Mouse (Mus musculus): ENCODE results near the gene Ccdc28a. TPM values are rescaled to one million over a fixed set of nuclear protein-coding genes. Genes with fewer than 3 reads are reported as not detected.
A peak's percentile ranks its signal among the peaks of the same experiment; 100 is the strongest.

Ccdc28a gene
- polyA plus RNA-seq, 1 experiment, result 3.1 TPM

- Histone ChIP-seq H3K79me2 (ENCODE audit: control insufficient read depth, insufficient read depth) (no peaks in the 10 kb centered on the region), H3K79me3 (ENCODE audit: low read depth) (no peaks in the 10 kb centered on the region), H3K36me3 (ENCODE audit: control insufficient read depth, insufficient read depth) (no peaks in the 10 kb centered on the region), H3K4me3 (ENCODE audit: insufficient read depth, poor library complexity, severe bottlenecking) (no peak overlapping the region), H3K27me3 (ENCODE audit: control insufficient read depth, insufficient read depth, insufficient read length) (no peaks in the 10 kb centered on the region), H3ac (ENCODE audit: control insufficient read depth, insufficient read length, low read depth) (no peak overlapping the region)
- TF ChIP-seq USF1 (IDR thresholded peaks at IDR 0.05; ENCODE audit: low read depth), result no peak
These were observed 20.7 kb downstream of the Ccdc28a start for GRCm38 (mm10) chr10:18214124-18214523.

- Histone ChIP-seq H3K79me2 (ENCODE audit: control insufficient read depth, insufficient read depth) (no peaks in the 10 kb centered on the region), H3K79me3 (ENCODE audit: low read depth) (no peaks in the 10 kb centered on the region), H3K4me3 (ENCODE audit: insufficient read depth, poor library complexity, severe bottlenecking) (no peak overlapping the region), H3K36me3 (ENCODE audit: control insufficient read depth, insufficient read depth) (no peaks in the 10 kb centered on the region), H3K27me3 (ENCODE audit: control insufficient read depth, insufficient read depth, insufficient read length) (no peaks in the 10 kb centered on the region), H3ac (ENCODE audit: control insufficient read depth, insufficient read length, low read depth) (no peak overlapping the region)
- TF ChIP-seq USF1 (IDR thresholded peaks at IDR 0.05; ENCODE audit: low read depth) (no peak), CTCF (IDR thresholded peaks at IDR 0.05; ENCODE audit: control insufficient read depth, insufficient read depth, insufficient read length) (no peak), CEBPB (IDR thresholded peaks at IDR 0.05; ENCODE audit: low read depth) (no peak), FOSL1 (IDR thresholded peaks at IDR 0.05; ENCODE audit: insufficient read depth, low read length, poor library complexity, severe bottlenecking) (no peak), MAX (IDR thresholded peaks at IDR 0.05) (no peak), MYOG (IDR thresholded peaks at IDR 0.05; ENCODE audit: control insufficient read depth, extremely low read depth, insufficient read length) (no peak)
These were observed 21.4 kb downstream of the Ccdc28a start for GRCm38 (mm10) chr10:18213373-18213772.

- H3K79me3 ChIP-seq (ENCODE audit: low read depth), result no peaks in the 10 kb centered on the region
- no peaks in the 10 kb centered on the region for H3K36me3 ChIP-seq (ENCODE audit: control insufficient read depth, insufficient read depth)
- H3K79me2 ChIP-seq (ENCODE audit: control insufficient read depth, insufficient read depth), result no peaks in the 10 kb centered on the region
- H3K4me3 ChIP-seq (ENCODE audit: insufficient read depth, poor library complexity, severe bottlenecking), result no peak within 1 kb of the TSS
- TF ChIP-seq CEBPB (IDR thresholded peaks at IDR 0.05; ENCODE audit: low read depth) (no peak), USF1 (IDR thresholded peaks at IDR 0.05; ENCODE audit: low read depth) (no peak), CTCF (IDR thresholded peaks at IDR 0.05; ENCODE audit: control insufficient read depth, insufficient read depth, insufficient read length) (peak; percentile 58), FOSL1 (IDR thresholded peaks at IDR 0.05; ENCODE audit: insufficient read depth, low read length, poor library complexity, severe bottlenecking) (no peak)
- no peak within 1 kb of the TSS for H3ac ChIP-seq (ENCODE audit: control insufficient read depth, insufficient read length, low read depth)
- no peaks in the 10 kb centered on the region for H3K27me3 ChIP-seq (ENCODE audit: control insufficient read depth, insufficient read depth, insufficient read length)
These were observed 24.1 kb downstream of the Ccdc28a start, which contains the start of gene Ect2l for GRCm38 (mm10) chr10:18210726-18211125. TSS of gene Ect2l (minus strand) at chr10:18210890.

GRCm38 (mm10) chr10:18210119-18210518 is 24.7 kb downstream of the Ccdc28a start:
- TF ChIP-seq MYOD1 (IDR thresholded peaks at IDR 0.05; ENCODE audit: control insufficient read depth, insufficient read length, low read depth) (no peak), CEBPB (IDR thresholded peaks at IDR 0.05; ENCODE audit: low read depth) (no peak), CTCF (IDR thresholded peaks at IDR 0.05; ENCODE audit: control insufficient read depth, insufficient read depth, insufficient read length) (no peak), MYOG (IDR thresholded peaks at IDR 0.05; ENCODE audit: control insufficient read depth, extremely low read depth, insufficient read length) (no peak), FOSL1 (IDR thresholded peaks at IDR 0.05; ENCODE audit: insufficient read depth, low read length, poor library complexity, severe bottlenecking) (no peak), USF1 (IDR thresholded peaks at IDR 0.05; ENCODE audit: low read depth) (no peak), MAX (IDR thresholded peaks at IDR 0.05) (no peak)
- H3K27me3 ChIP-seq (ENCODE audit: control insufficient read depth, insufficient read depth, insufficient read length), result no peaks in the 10 kb centered on the region
- H3K79me3 ChIP-seq (ENCODE audit: low read depth), result no peaks in the 10 kb centered on the region

GRCm38 (mm10) chr10:18204067-18204466 is 30.7 kb downstream of the Ccdc28a start:
- H3K27me3 ChIP-seq (ENCODE audit: control insufficient read depth, insufficient read depth, insufficient read length), result no peaks in the 10 kb centered on the region
- H3K4me3 ChIP-seq (ENCODE audit: insufficient read depth, poor library complexity, severe bottlenecking), result no peak overlapping the region
- no peaks in the 10 kb centered on the region for H3K79me2 ChIP-seq (ENCODE audit: control insufficient read depth, insufficient read depth)
- H3K79me3 ChIP-seq (ENCODE audit: low read depth), result no peaks in the 10 kb centered on the region
- no peak overlapping the region for H3ac ChIP-seq (ENCODE audit: control insufficient read depth, insufficient read length, low read depth)
- TF ChIP-seq CEBPB (IDR thresholded peaks at IDR 0.05; ENCODE audit: low read depth), result no peak
- no peak for TF ChIP-seq FOSL1 (IDR thresholded peaks at IDR 0.05; ENCODE audit: insufficient read depth, low read length, poor library complexity, severe bottlenecking)
- no peak for TF ChIP-seq USF1 (IDR thresholded peaks at IDR 0.05; ENCODE audit: low read depth)
- no peak for TF ChIP-seq CTCF (IDR thresholded peaks at IDR 0.05; ENCODE audit: control insufficient read depth, insufficient read depth, insufficient read length)
- TF ChIP-seq MAX (IDR thresholded peaks at IDR 0.05), result no peak
- TF ChIP-seq MYOG (IDR thresholded peaks at IDR 0.05; ENCODE audit: control insufficient read depth, extremely low read depth, insufficient read length), result no peak
- no peak for TF ChIP-seq MYOD1 (IDR thresholded peaks at IDR 0.05; ENCODE audit: control insufficient read depth, insufficient read length, low read depth)
- H3K36me3 ChIP-seq (ENCODE audit: control insufficient read depth, insufficient read depth), result no peaks in the 10 kb centered on the region

More at GRCm38 (mm10) chr10:18210119-18210518, 24.7 kb downstream of the Ccdc28a start:
- H3ac ChIP-seq (ENCODE audit: control insufficient read depth, insufficient read length, low read depth), result no peak overlapping the region
- H3K36me3 ChIP-seq (ENCODE audit: control insufficient read depth, insufficient read depth), result no peaks in the 10 kb centered on the region
- no peaks in the 10 kb centered on the region for H3K79me2 ChIP-seq (ENCODE audit: control insufficient read depth, insufficient read depth)
- no peak overlapping the region for H3K4me3 ChIP-seq (ENCODE audit: insufficient read depth, poor library complexity, severe bottlenecking)

GRCm38 (mm10) chr10:18202401-18202800 is 32.4 kb downstream of the Ccdc28a start:
- Histone ChIP-seq H3K27me3 (ENCODE audit: control insufficient read depth, insufficient read depth, insufficient read length) (no peaks in the 10 kb centered on the region), H3ac (ENCODE audit: control insufficient read depth, insufficient read length, low read depth) (no peak overlapping the region), H3K79me3 (ENCODE audit: low read depth) (no peaks in the 10 kb centered on the region), H3K79me2 (ENCODE audit: control insufficient read depth, insufficient read depth) (no peaks in the 10 kb centered on the region), H3K36me3 (ENCODE audit: control insufficient read depth, insufficient read depth) (no peaks in the 10 kb centered on the region), H3K4me3 (ENCODE audit: insufficient read depth, poor library complexity, severe bottlenecking) (no peak overlapping the region)
- no peak for TF ChIP-seq CEBPB (IDR thresholded peaks at IDR 0.05; ENCODE audit: low read depth)
- TF ChIP-seq MYOD1 (IDR thresholded peaks at IDR 0.05; ENCODE audit: control insufficient read depth, insufficient read length, low read depth), result no peak
- no peak for TF ChIP-seq FOSL1 (IDR thresholded peaks at IDR 0.05; ENCODE audit: insufficient read depth, low read length, poor library complexity, severe bottlenecking)
- TF ChIP-seq CTCF (IDR thresholded peaks at IDR 0.05; ENCODE audit: control insufficient read depth, insufficient read depth, insufficient read length), result no peak
- TF ChIP-seq MYOG (IDR thresholded peaks at IDR 0.05; ENCODE audit: control insufficient read depth, extremely low read depth, insufficient read length), result no peak
- TF ChIP-seq USF1 (IDR thresholded peaks at IDR 0.05; ENCODE audit: low read depth), result no peak
- no peak for TF ChIP-seq MAX (IDR thresholded peaks at IDR 0.05)
